Mouse (Mus musculus) left cerebral cortex, adult 2 months (tissue): ENCODE results near the gene Gpr153. TPM values are rescaled to one million over a fixed set of nuclear protein-coding genes. Genes with fewer than 3 reads are reported as not detected.
A peak's percentile ranks its signal among the peaks of the same experiment; 100 is the strongest.
"Not testable (repeated sequence)": the region's sequence is repeated elsewhere in the genome, so short reads cannot be mapped to it uniquely, and the experiment has no call there.

Source experiments
- DNase-seq, 2 experiments: peaks; one replicate each; pipeline ENCODE4 v3.0.0; 2021 to 2022; ENCODE audit warnings: low spot score in 2 of 2, mixed read lengths in 1 of 2; ENCODE audit errors: extremely low spot score in 1 of 2
- H3K27ac ChIP-seq: fragments of 200-600 bp; 2 replicates; pipeline ENCODE4 v1.8.1; 2022
- H3K4me3 ChIP-seq: fragments of 200-600 bp; 2 replicates; pipeline ENCODE4 v1.8.1; 2022
- CTCF ChIP-seq: fragments of 200-600 bp; IDR thresholded peaks from 2 replicates; pipeline ENCODE4 v1.8.1; 2022; ENCODE audit warnings: antibody characterized with exemption, mild to moderate bottlenecking, moderate library complexity
- intact Hi-C: fragments of 180-260 bp; cut with DNase I; formaldehyde crosslinking; loops from one replicate; pipeline ENCODE4 v1.15.1; 2025
- long read RNA-seq, 2 experiments: library from polyadenylated mRNA; stranded (forward); transcript quantifications; one replicate each; pipeline ENCODE4 v2.0.0; 2021; ENCODE audit warnings: borderline mapping rate in 2 of 2
- total RNA-seq, 2 experiments: library from RNA; stranded (reverse); gene quantifications; 2 replicates each; pipeline ENCODE4 v1.2.3; 2021

Gpr153 gene
- 10 to 100 TPM; 29.6 to 35.9 TPM for total RNA-seq
- long read RNA-seq, experiment 1, transcript Gpr153-202 (6 exons, 3,838 nt): minor isoform, 18 of 80 reads
- long read RNA-seq, experiment 1, transcript Gpr153-203 (6 exons, 3,777 nt): major isoform, 42 of 80 reads
- long read RNA-seq, experiment 1, partial matches to known transcripts: 9 of 80 reads
- long read RNA-seq, experiment 1, other reads (novel, unspliced or antisense): 10 of 80 reads
- long read RNA-seq, experiment 2, transcript Gpr153-202 (6 exons, 3,838 nt): minor isoform, 26 of 85 reads
- long read RNA-seq, experiment 2, transcript Gpr153-203 (6 exons, 3,777 nt): major isoform, 45 of 85 reads
- long read RNA-seq, experiment 2, partial matches to known transcripts: 6 of 85 reads
- long read RNA-seq, experiment 2, other reads (novel, unspliced or antisense): 8 of 85 reads

- TF ChIP-seq CTCF: no peak
- intact Hi-C loops: loop anchor here (2.0 kb wide), 1 partner anchor 47 kb away; no protein-coding TSS in a partner anchor
- peak within 1 kb of the TSS; percentile 72 for H3K27ac ChIP-seq
- DNase-seq: peak; percentile 61 to 67
- peak within 1 kb of the TSS; percentile 58 for H3K4me3 ChIP-seq
These were observed at the start of gene Gpr153 for GRCm38 (mm10) chr4:152273621-152274236. Gene Gpr153, plus strand, starts transcription at chr4:152274232.

- intact Hi-C loops: loop anchor here (2.0 kb wide), 2 partner anchors 18 to 46 kb away; no protein-coding TSS in a partner anchor
- Histone ChIP-seq H3K4me3 (no peak overlapping the region), H3K27ac (peak overlapping the region; percentile 85)
- TF ChIP-seq CTCF: no peak
- peak; percentile 62 to 65 for DNase-seq
These were observed 47.0 kb upstream of the Gpr153 start for GRCm38 (mm10) chr4:152226901-152227486.

- intact Hi-C loops: loop anchor here (2.0 kb wide), 2 partner anchors 17 to 45 kb away; no protein-coding TSS in a partner anchor
- DNase-seq: no peak
- TF ChIP-seq CTCF: no peak
- Histone ChIP-seq H3K27ac (peak overlapping the region; percentile 85), H3K4me3 (no peak overlapping the region)
These were observed 46.1 kb upstream of the Gpr153 start for GRCm38 (mm10) chr4:152227749-152228527.

- intact Hi-C loops, DNase-seq, H3K27ac ChIP-seq, H3K4me3 ChIP-seq: not testable (repeated sequence)
These were observed 43.7 kb upstream of the Gpr153 start for GRCm38 (mm10) chr4:152230331-152230730.

GRCm38 (mm10) chr4:152231326-152231725, 42.7 kb upstream of the Gpr153 start:
- H3K4me3 ChIP-seq: no peak overlapping the region
- intact Hi-C loops: no loop called here
- no peak for DNase-seq
- no peak overlapping the region for H3K27ac ChIP-seq
- no peak for TF ChIP-seq CTCF

GRCm38 (mm10) chr4:152232411-152232903, 41.6 kb upstream of the Gpr153 start:
- no peak overlapping the region for H3K4me3 ChIP-seq
- no peak overlapping the region for H3K27ac ChIP-seq
- intact Hi-C loops: no loop called here
- no peak for TF ChIP-seq CTCF
- DNase-seq: no peak

GRCm38 (mm10) chr4:152239974-152240373, 34.1 kb upstream of the Gpr153 start:
- no peak overlapping the region for H3K27ac ChIP-seq
- DNase-seq: no peak
- intact Hi-C loops: no loop called here
- H3K4me3 ChIP-seq: no peak overlapping the region
- no peak for TF ChIP-seq CTCF

- intact Hi-C loops: no loop called here
- no peak for DNase-seq
- TF ChIP-seq CTCF: no peak
- Histone ChIP-seq H3K4me3 (no peak overlapping the region), H3K27ac (peak overlapping the region; percentile 70)
These were observed 30.7 kb upstream of the Gpr153 start for GRCm38 (mm10) chr4:152243241-152243891.

- intact Hi-C loops: loop anchor here (2.0 kb wide), 1 partner anchor 17 kb away; no protein-coding TSS in a partner anchor
- no peak overlapping the region for H3K4me3 ChIP-seq
- H3K27ac ChIP-seq: peak overlapping the region; percentile 70
- TF ChIP-seq CTCF: no peak
- no peak for DNase-seq
These were observed 30.1 kb upstream of the Gpr153 start for GRCm38 (mm10) chr4:152243969-152244368.

GRCm38 (mm10) chr4:152244545-152245522, 29.2 kb upstream of the Gpr153 start:
- intact Hi-C loops: loop anchor here (2.0 kb wide), 1 partner anchor 18 kb away; no protein-coding TSS in a partner anchor
- DNase-seq: no peak
- TF ChIP-seq CTCF: no peak
- peak overlapping the region; percentile 70 for H3K27ac ChIP-seq
- no peak overlapping the region for H3K4me3 ChIP-seq
